Mouse (Mus musculus) myocyte (in vitro differentiated cells): ENCODE measurements at regions not wholly inside any gene's neighbourhood (a gene's known extent, or its start where the extent isn't known, plus 50 kb on each side); places are given as distances from the start of the nearest gene placed in this dataset.

Experiments used
- E2F4 ChIP-seq: IDR thresholded peaks from one replicate; pipeline ENCODE4 v1.6.1; 2011; ENCODE audit warnings: mild to moderate bottlenecking, control low read depth, moderate library complexity; ENCODE audit not compliant: insufficient read depth
- MYOD1 ChIP-seq, 3 experiments: IDR thresholded peaks; one replicate each; pipeline ENCODE4 v1.6.1; 2011; ENCODE audit warnings: control low read depth in 2 of 3, low read depth in 2 of 3, mild to moderate bottlenecking in 2 of 3, moderate library complexity in 1 of 3; ENCODE audit not compliant: insufficient read length in 2 of 3, control insufficient read depth in 1 of 3
- POLR2A ChIP-seq: IDR thresholded peaks from one replicate; pipeline ENCODE4 v1.6.1; 2011; ENCODE audit warnings: low read depth, mild to moderate bottlenecking, control low read depth, moderate library complexity; ENCODE audit not compliant: insufficient read length
- USF1 ChIP-seq: IDR thresholded peaks from one replicate; pipeline ENCODE4 v1.6.1; 2011; ENCODE audit warnings: low read depth, mild to moderate bottlenecking, control low read depth, moderate library complexity

DNA sequence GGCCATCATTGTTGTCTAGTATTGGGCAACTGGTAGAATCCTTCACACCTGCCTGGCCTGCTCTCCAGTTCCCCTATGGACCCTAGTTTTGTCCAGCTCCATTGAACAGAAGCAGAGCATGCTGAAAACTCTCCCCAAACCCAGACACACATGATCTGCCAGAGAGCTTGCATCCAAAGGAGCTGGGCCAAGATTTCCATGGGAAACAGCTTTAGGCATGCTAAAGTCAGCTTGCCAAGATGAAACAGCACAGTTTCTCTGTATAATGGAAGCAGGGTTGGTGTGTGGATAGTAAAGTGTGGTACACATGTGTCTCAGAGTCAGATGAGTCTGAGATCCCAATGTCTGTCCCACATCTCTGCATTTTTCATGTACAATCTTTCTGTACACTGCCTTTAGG lies 98.8 kb upstream of the Spdl1 start:
- TF ChIP-seq E2F4, result no peak
- no peak for TF ChIP-seq POLR2A
- no peak for TF ChIP-seq USF1
- no peak for TF ChIP-seq MYOD1 (IDR thresholded peaks at IDR 0.05; ENCODE audit: control insufficient read depth in 1 of 3, insufficient read length in 2 of 3, low read depth in 2 of 3)
